Mouse (Mus musculus): ENCODE data around the gene Prr15. TPM values are rescaled to one million over a fixed set of nuclear protein-coding genes. Genes with fewer than 3 reads are reported as not detected.

Prr15 gene
- polyA plus RNA-seq, 1 experiment: 0.53 TPM

DNA sequence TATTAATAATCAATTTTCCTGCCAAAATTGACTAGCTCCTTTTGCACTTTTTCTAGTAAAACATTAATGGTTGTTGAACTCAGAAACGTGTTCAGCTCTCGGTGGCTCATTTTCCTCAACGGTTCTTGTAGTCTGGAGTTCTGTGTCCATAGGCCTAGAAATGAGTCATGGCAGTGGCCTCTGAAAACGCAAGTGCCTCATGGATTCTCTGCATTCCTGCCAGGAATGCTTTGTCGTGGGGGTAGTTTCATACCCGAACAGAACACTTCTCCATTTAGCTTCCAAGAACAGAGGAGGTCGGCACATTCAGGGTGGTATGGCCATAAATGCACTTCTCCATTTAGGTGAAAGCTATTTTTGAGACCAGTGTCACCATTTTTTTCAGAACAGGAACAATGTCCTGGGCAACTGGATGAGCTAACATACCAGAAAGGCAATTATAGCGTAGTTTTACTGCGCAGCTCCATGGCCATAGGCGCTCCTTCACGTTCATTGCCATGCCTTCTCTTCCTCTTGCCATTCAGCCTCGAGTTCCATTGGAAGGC, 41.4 kb upstream of the Prr15 start:
- TF ChIP-seq POLR2A (IDR thresholded peaks at IDR 0.05; ENCODE audit: low read depth, low read length): no peak
- TF ChIP-seq CTCF (IDR thresholded peaks at IDR 0.05; ENCODE audit: extremely low read depth, insufficient read depth, insufficient read length, insufficient replicate concordance): no peak
- H3K4me1 ChIP-seq (ENCODE audit: control insufficient read depth, insufficient read depth, insufficient read length): peaks cover 5% of the 10 kb centered on the region; the same call in 1 of the 2 replicates
- no peaks in the 10 kb centered on the region for H3K36me3 ChIP-seq (ENCODE audit: control insufficient read depth, insufficient read depth, low read length)
- H3K4me3 ChIP-seq (ENCODE audit: extremely low read depth, insufficient read depth, insufficient read length): no peak overlapping the region
- 70% methylated on average over 12 of the region's 12 CpGs for WGBS
- H3K27me3 ChIP-seq (ENCODE audit: control insufficient read depth, insufficient read depth, low read length): no peaks in the 10 kb centered on the region
- DNase-seq (ENCODE audit: low read depth in 1 of 2, low spot score in 2 of 2): no peak
- no peak overlapping the region for H3K27ac ChIP-seq (ENCODE audit: insufficient read depth, low read length)

DNA sequence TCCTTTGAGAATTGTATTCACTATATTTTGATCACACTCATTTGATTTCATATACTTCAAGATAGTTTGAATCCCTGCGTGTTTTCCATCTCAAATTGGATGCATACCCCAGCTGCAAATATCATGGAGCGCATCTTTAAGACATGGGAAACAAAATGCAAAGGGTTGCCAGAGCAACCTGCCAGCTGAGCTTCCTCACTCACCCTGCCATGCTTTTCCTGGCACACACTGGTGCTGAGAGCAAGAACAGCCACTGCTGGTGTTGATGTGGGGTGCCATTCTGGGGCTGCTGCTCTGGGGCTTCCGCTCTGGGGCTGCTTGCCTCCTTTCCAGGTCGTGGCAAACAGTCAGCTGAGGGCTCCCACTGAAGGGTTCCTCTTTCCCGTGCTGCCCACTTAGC, 38.8 kb upstream of the Prr15 start:
- WGBS: 75% methylated on average over 5 of the region's 5 CpGs
- H3K4me1 ChIP-seq (ENCODE audit: control insufficient read depth, insufficient read depth, insufficient read length): peaks cover 5% of the 10 kb centered on the region; the same call in 1 of the 2 replicates
- H3K36me3 ChIP-seq (ENCODE audit: control insufficient read depth, insufficient read depth, low read length): no peaks in the 10 kb centered on the region
- no peaks in the 10 kb centered on the region for H3K27me3 ChIP-seq (ENCODE audit: control insufficient read depth, insufficient read depth, low read length)
- DNase-seq (ENCODE audit: low read depth in 1 of 2, low spot score in 2 of 2): no peak
- TF ChIP-seq CTCF (IDR thresholded peaks at IDR 0.05; ENCODE audit: extremely low read depth, insufficient read depth, insufficient read length, insufficient replicate concordance) (no peak), POLR2A (IDR thresholded peaks at IDR 0.05; ENCODE audit: low read depth, low read length) (no peak)
- no peak overlapping the region for H3K27ac ChIP-seq (ENCODE audit: insufficient read depth, low read length)
- no peak overlapping the region for H3K4me3 ChIP-seq (ENCODE audit: extremely low read depth, insufficient read depth, insufficient read length)

DNA sequence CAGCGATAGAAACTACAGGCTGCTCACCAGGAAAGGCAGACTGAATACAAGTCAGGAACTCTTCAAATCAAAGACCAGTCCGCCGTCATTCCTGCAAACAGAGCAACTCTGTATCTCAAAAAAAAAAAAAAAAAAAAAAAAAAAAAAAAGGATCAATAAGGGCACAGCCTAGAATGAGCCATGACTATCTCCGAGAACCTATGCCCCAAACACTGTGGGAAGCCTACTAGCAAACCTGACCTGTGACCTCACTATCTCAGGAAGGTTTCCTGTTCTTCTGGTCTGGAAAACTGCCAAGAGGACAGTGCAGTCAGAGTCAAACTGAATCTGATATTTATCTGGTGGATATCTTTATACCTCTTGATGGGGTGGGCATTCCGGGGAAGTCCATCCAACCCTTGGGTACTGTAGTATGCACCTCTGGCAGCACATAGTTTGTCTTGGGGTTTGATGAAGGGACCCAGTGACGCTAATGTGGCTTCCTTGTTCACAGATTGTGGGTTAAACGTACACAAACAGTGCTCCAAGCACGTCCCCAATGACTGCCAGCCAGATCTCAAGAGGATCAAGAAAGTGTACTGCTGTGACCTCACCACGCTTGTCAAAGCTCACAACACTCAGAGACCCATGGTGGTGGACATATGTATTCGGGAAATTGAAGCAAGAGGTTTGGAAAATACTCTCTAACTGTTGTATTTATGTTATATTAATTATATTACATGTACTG, 35.7 kb upstream of the Prr15 start:
- H3K36me3 ChIP-seq (ENCODE audit: control insufficient read depth, insufficient read depth, low read length): no peaks in the 10 kb centered on the region
- WGBS: 79% methylated on average over 10 of the region's 10 CpGs
- no peak for DNase-seq (ENCODE audit: low read depth in 1 of 2, low spot score in 2 of 2)
- no peak overlapping the region for H3K4me3 ChIP-seq (ENCODE audit: extremely low read depth, insufficient read depth, insufficient read length)
- no peaks in the 10 kb centered on the region for H3K4me1 ChIP-seq (ENCODE audit: control insufficient read depth, insufficient read depth, insufficient read length)
- TF ChIP-seq CTCF (IDR thresholded peaks at IDR 0.05; ENCODE audit: extremely low read depth, insufficient read depth, insufficient read length, insufficient replicate concordance) (no peak), POLR2A (IDR thresholded peaks at IDR 0.05; ENCODE audit: low read depth, low read length) (no peak)
- no peaks in the 10 kb centered on the region for H3K27me3 ChIP-seq (ENCODE audit: control insufficient read depth, insufficient read depth, low read length)
- no peak overlapping the region for H3K27ac ChIP-seq (ENCODE audit: insufficient read depth, low read length)

DNA sequence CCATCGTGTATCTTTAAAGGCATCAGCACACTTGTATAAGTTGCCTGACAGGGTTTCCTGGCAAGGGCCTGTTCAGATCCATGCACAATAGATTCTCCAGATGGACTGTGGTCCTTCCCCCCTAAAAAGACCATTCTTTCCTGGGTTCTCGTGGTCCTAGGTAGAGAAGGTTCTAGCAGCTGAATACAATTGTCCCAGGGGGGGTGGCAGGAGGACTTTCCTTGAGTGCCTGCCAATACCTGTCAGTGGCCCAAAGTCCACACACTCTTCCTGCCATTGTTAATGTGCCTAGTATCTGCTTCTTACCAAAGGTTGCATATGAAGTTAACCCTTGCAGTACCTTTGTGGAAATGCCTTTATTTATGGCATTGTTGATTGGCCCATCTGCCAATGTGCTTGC, 28.4 kb upstream of the Prr15 start:
- WGBS: 83% methylated on average over 2 of the region's 2 CpGs
- no peak for DNase-seq (ENCODE audit: low read depth in 1 of 2, low spot score in 2 of 2)
- no peak overlapping the region for H3K27ac ChIP-seq (ENCODE audit: insufficient read depth, low read length)

DNA sequence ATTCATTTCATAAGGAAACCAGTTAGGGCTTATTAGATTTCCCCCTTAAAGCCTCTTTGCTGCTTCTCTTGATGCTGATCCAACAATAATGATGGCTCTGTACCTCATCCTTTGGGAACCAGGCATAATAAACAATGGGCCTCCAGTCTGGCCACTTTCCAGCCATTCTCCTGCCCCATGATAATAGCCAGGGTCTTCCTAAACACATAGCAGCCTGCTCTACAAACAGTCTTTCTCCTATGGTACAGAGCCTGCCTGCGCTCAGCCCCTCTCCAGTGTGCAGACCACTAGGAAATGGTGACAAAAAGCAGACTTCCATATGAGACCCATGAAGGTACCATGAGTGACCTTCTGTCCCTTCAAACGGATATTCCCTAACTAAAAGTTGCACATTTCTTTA, 26.2 kb upstream of the Prr15 start:
- Histone ChIP-seq H3K27ac (ENCODE audit: insufficient read depth, low read length) (no peak overlapping the region), H3K4me1 (ENCODE audit: control insufficient read depth, insufficient read depth, insufficient read length) (peaks cover 3% of the 10 kb centered on the region; the same call in 1 of the 2 replicates), H3K4me3 (ENCODE audit: extremely low read depth, insufficient read depth, insufficient read length) (no peak overlapping the region), H3K36me3 (ENCODE audit: control insufficient read depth, insufficient read depth, low read length) (no peaks in the 10 kb centered on the region), H3K27me3 (ENCODE audit: control insufficient read depth, insufficient read depth, low read length) (no peaks in the 10 kb centered on the region)
- DNase-seq (ENCODE audit: low read depth in 1 of 2, low spot score in 2 of 2): no peak
- WGBS: 87% methylated on average over 2 of the region's 2 CpGs
- no peak for TF ChIP-seq POLR2A (IDR thresholded peaks at IDR 0.05; ENCODE audit: low read depth, low read length)
- no peak for TF ChIP-seq CTCF (IDR thresholded peaks at IDR 0.05; ENCODE audit: extremely low read depth, insufficient read depth, insufficient read length, insufficient replicate concordance)

More for the DNA sequence above, 28.4 kb upstream of the Prr15 start:
- no peaks in the 10 kb centered on the region for H3K27me3 ChIP-seq (ENCODE audit: control insufficient read depth, insufficient read depth, low read length)
- no peak overlapping the region for H3K4me3 ChIP-seq (ENCODE audit: extremely low read depth, insufficient read depth, insufficient read length)
- TF ChIP-seq CTCF (IDR thresholded peaks at IDR 0.05; ENCODE audit: extremely low read depth, insufficient read depth, insufficient read length, insufficient replicate concordance): no peak
- TF ChIP-seq POLR2A (IDR thresholded peaks at IDR 0.05; ENCODE audit: low read depth, low read length): no peak
- H3K4me1 ChIP-seq (ENCODE audit: control insufficient read depth, insufficient read depth, insufficient read length): no peaks in the 10 kb centered on the region
- H3K36me3 ChIP-seq (ENCODE audit: control insufficient read depth, insufficient read depth, low read length): no peaks in the 10 kb centered on the region

DNA sequence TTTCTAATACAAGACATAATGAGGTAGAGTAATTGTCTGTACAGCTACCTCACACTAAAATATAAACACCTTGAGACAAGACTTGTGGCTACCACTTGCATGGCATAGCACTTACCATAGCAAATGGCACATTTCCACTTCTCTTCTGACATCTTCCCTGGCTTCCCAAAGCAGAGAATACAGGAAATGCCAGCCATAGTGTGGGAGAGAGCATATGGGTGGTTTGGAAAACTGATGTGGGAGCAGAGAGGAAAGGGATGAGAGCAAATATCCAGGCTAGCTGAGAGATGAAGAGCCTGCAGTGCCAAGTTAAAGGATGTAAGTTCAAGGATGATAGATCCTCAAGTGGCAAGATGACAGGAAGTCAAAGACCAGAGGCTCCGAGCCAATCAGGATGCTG, 19.9 kb upstream of the Prr15 start:
- 83% methylated on average over 1 of the region's 1 CpGs for WGBS
- H3K36me3 ChIP-seq (ENCODE audit: control insufficient read depth, insufficient read depth, low read length): no peaks in the 10 kb centered on the region
- no peak overlapping the region for H3K4me3 ChIP-seq (ENCODE audit: extremely low read depth, insufficient read depth, insufficient read length)
- TF ChIP-seq POLR2A (IDR thresholded peaks at IDR 0.05; ENCODE audit: low read depth, low read length) (no peak), CTCF (IDR thresholded peaks at IDR 0.05; ENCODE audit: extremely low read depth, insufficient read depth, insufficient read length, insufficient replicate concordance) (no peak)
- DNase-seq (ENCODE audit: low read depth in 1 of 2, low spot score in 2 of 2): no peak
- no peak overlapping the region for H3K27ac ChIP-seq (ENCODE audit: insufficient read depth, low read length)
- no peaks in the 10 kb centered on the region for H3K27me3 ChIP-seq (ENCODE audit: control insufficient read depth, insufficient read depth, low read length)
- H3K4me1 ChIP-seq (ENCODE audit: control insufficient read depth, insufficient read depth, insufficient read length): peaks cover 3% of the 10 kb centered on the region; the same call in 1 of the 2 replicates

DNA sequence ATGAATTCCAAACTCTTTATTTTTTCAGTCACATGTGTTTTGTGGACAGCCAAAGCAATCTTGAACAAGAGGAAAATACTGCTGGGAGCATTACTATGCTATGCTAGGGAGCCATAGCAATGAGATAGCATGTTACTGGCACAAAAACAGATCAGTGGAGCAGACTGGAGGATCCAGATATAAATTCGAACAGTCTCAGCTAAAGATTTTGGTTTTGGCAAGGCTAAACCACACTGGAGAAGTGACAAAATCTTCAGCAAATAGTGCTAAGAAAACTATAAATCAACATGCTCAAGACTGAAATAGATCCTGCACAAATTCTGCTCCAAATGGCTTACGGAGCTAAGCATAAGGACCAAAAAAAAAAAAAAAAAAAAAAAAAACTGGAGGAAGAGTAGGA, 12.6 kb upstream of the Prr15 start:
- Histone ChIP-seq H3K27ac (ENCODE audit: insufficient read depth, low read length) (no peak overlapping the region), H3K27me3 (ENCODE audit: control insufficient read depth, insufficient read depth, low read length) (no peaks in the 10 kb centered on the region), H3K4me3 (ENCODE audit: extremely low read depth, insufficient read depth, insufficient read length) (no peak overlapping the region), H3K36me3 (ENCODE audit: control insufficient read depth, insufficient read depth, low read length) (no peaks in the 10 kb centered on the region), H3K4me1 (ENCODE audit: control insufficient read depth, insufficient read depth, insufficient read length) (no peaks in the 10 kb centered on the region)
- WGBS: 78% methylated on average over 2 of the region's 2 CpGs
- no peak for DNase-seq (ENCODE audit: low read depth in 1 of 2, low spot score in 2 of 2)
- TF ChIP-seq POLR2A (IDR thresholded peaks at IDR 0.05; ENCODE audit: low read depth, low read length) (no peak), CTCF (IDR thresholded peaks at IDR 0.05; ENCODE audit: extremely low read depth, insufficient read depth, insufficient read length, insufficient replicate concordance) (no peak)

Data from spleen, adult 2 months (tissue).